Mouse (Mus musculus): ENCODE measurements around the gene Etfrf1. TPM values are rescaled to one million over a fixed set of nuclear protein-coding genes. Genes with fewer than 3 reads are reported as not detected.

Etfrf1 gene
- polyA plus RNA-seq, 1 experiment from 2014 or later, result 27.5 TPM

DNA sequence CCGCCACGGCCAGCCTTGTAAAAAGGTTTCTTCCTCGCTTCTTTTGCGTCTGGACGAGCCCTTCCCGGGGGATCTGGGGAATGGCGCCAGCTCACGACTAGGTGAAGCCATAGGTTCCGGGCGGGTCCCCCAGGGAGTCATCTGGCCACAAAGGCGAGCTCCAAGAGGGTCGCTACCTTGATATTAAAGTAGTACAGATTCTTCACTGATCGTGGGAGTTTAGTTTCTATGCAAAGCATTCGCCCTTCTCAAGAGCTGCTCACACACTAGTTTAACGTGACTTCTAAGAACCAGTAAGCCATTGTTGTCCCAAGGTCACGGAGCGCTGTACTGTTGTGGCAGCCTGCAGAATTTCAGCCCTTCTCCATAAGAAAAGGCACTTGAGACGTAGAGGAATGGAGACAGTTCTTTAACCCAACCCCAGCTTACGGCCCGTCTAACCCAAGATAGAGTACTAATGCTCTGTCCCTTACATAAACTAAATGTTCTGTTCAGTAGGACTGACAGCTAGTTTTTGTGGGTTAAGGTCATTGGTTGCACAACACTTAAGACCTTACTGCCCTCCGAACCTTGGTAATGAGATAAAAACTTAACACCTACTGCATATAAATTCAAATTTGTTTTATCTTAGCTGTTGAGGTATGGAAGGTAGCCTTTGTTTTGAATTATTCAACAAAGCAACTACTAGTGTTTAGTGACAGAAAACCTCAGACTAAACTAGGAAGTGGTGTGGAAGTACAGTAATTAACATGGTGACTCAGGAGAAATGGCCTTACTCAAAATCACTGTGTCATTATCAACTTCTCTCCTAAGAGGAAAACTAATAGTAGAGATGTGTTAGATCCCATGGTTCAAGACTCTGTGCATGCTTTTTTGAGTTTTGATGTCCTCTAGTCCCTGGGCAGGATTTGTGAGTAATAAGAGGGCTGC, 707 bp downstream of the Etfrf1 start:
- DNase-seq (ENCODE audit: low spot score), result no peak
- 4% methylated on average over 21 of the region's 21 CpGs for WGBS
- H3K9ac ChIP-seq (ENCODE audit: low read length), result peak overlapping the region; percentile 88

DNA sequence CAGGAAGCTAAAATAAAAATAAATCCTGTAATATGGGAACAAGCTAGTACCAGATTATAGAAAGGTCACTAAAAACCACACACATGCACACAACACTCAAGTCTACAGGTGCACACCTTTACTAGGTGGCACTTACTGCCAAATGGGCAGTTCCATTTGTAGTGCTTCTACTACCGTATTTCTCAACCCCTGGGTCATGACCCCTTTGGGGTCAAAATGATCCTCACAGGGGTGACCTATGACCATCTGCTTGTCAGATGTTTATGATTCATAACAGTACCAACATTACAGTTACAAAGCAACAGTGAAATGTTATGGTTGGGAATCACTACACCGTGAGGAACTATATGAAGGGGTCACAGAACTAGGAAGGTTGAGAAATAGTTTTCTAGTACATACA, 3.0 kb downstream of the Etfrf1 start:
- Histone ChIP-seq H3K27ac (replicated peaks; ENCODE audit: low read depth, low read length) (no peak overlapping the region), H3K27me3 (ENCODE audit: control insufficient read depth, insufficient read depth, low read length) (no peaks in the 10 kb centered on the region), H3K36me3 (ENCODE audit: control insufficient read depth, insufficient read depth, low read length) (no peaks in the 10 kb centered on the region; the same call in 1 of the 2 replicates), H3K9me3 (ENCODE audit: control insufficient read depth, low read length) (no peaks in the 10 kb centered on the region), H3K4me3 (ENCODE audit: low read depth, low read length) (no peak overlapping the region), H3K4me2 (ENCODE audit: low read depth, severe bottlenecking) (no peak overlapping the region), H3K9ac (ENCODE audit: low read length) (no peak overlapping the region), H3K4me1 (ENCODE audit: control insufficient read depth, insufficient read depth, low read length) (no peaks in the 10 kb centered on the region; the same call in 1 of the 2 replicates)
- 79% methylated on average over 2 of the region's 2 CpGs for WGBS
- DNase-seq (ENCODE audit: low spot score) (no peak), ATAC-seq (ENCODE audit: insufficient number of reproducible peaks, low FRiP score, low TSS enrichment, low read depth) (no peak)

More for the DNA sequence above, 707 bp downstream of the Etfrf1 start:
- no peaks in the 10 kb centered on the region for H3K27me3 ChIP-seq (ENCODE audit: control insufficient read depth, insufficient read depth, low read length)
- peak overlapping the region; percentile 63 for H3K4me2 ChIP-seq (ENCODE audit: low read depth, severe bottlenecking)
- peak; percentile 65 for ATAC-seq (ENCODE audit: insufficient number of reproducible peaks, low FRiP score, low TSS enrichment, low read depth)
- H3K27ac ChIP-seq (replicated peaks; ENCODE audit: low read depth, low read length), result peak overlapping the region; percentile 95
- no peaks in the 10 kb centered on the region for H3K36me3 ChIP-seq (ENCODE audit: control insufficient read depth, insufficient read depth, low read length)
- H3K4me1 ChIP-seq (ENCODE audit: control insufficient read depth, insufficient read depth, low read length), result no peaks in the 10 kb centered on the region; the same call in 1 of the 2 replicates
- no peaks in the 10 kb centered on the region for H3K9me3 ChIP-seq (ENCODE audit: control insufficient read depth, low read length)
- H3K4me3 ChIP-seq (ENCODE audit: low read depth, low read length), result peak overlapping the region; percentile 62

DNA sequence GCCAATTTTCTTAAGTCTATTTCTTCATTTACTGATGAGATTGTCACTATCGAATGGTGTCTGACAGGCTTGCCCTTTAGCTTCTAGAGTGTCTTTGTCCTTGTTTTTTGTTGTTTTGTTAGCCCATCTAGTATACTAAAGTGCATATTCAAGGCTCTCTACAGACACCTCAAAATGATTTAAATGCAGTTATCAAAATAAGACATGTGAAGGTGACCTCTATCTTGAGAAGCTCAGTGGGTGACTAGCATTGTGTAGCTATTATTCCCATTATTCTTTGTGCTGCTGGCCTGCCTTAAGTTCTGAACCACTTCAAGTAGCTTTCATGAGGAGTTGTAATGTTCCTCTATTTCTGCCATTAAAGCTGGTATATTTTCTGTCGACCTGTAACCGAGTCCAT, 4.9 kb downstream of the Etfrf1 start:
- Histone ChIP-seq H3K4me3 (ENCODE audit: low read depth, low read length) (no peak overlapping the region), H3K36me3 (ENCODE audit: control insufficient read depth, insufficient read depth, low read length) (no peaks in the 10 kb centered on the region; the same call in 1 of the 2 replicates), H3K27ac (replicated peaks; ENCODE audit: low read depth, low read length) (no peak overlapping the region), H3K9ac (ENCODE audit: low read length) (no peak overlapping the region), H3K4me1 (ENCODE audit: control insufficient read depth, insufficient read depth, low read length) (no peaks in the 10 kb centered on the region), H3K9me3 (ENCODE audit: control insufficient read depth, low read length) (no peaks in the 10 kb centered on the region), H3K27me3 (ENCODE audit: control insufficient read depth, insufficient read depth, low read length) (no peaks in the 10 kb centered on the region), H3K4me2 (ENCODE audit: low read depth, severe bottlenecking) (no peak overlapping the region)
- 93% methylated on average over 3 of the region's 3 CpGs for WGBS
- DNase-seq (ENCODE audit: low spot score) (no peak), ATAC-seq (ENCODE audit: insufficient number of reproducible peaks, low FRiP score, low TSS enrichment, low read depth) (no peak)

DNA sequence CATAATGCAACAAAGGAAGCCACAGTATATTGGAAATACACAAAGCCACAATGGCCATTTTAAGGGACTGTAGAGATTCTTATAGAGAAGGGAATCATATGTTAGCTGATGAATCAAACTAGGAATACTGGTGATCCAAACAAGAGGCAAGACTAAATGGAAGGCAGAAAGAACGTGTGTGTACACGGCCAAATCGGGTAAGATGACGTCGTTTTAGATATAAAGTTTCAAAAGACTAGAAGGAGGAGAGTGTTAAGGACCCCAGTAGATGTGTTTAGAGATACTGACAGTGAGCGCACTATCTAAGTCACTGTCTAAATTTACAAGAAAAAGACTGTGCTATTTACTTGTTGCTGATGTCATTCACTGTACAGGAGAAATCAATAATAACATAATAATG, 13.3 kb downstream of the Etfrf1 start:
- ATAC-seq (ENCODE audit: insufficient number of reproducible peaks, low FRiP score, low TSS enrichment, low read depth) (no peak), DNase-seq (ENCODE audit: low spot score) (no peak)
- Histone ChIP-seq H3K9ac (ENCODE audit: low read length) (no peak overlapping the region), H3K4me2 (ENCODE audit: low read depth, severe bottlenecking) (no peak overlapping the region), H3K9me3 (ENCODE audit: control insufficient read depth, low read length) (no peaks in the 10 kb centered on the region), H3K36me3 (ENCODE audit: control insufficient read depth, insufficient read depth, low read length) (no peaks in the 10 kb centered on the region), H3K27ac (replicated peaks; ENCODE audit: low read depth, low read length) (no peak overlapping the region), H3K4me3 (ENCODE audit: low read depth, low read length) (no peak overlapping the region), H3K4me1 (ENCODE audit: control insufficient read depth, insufficient read depth, low read length) (no peaks in the 10 kb centered on the region), H3K27me3 (ENCODE audit: control insufficient read depth, insufficient read depth, low read length) (no peaks in the 10 kb centered on the region)
- 93% methylated on average over 6 of the region's 6 CpGs for WGBS

DNA sequence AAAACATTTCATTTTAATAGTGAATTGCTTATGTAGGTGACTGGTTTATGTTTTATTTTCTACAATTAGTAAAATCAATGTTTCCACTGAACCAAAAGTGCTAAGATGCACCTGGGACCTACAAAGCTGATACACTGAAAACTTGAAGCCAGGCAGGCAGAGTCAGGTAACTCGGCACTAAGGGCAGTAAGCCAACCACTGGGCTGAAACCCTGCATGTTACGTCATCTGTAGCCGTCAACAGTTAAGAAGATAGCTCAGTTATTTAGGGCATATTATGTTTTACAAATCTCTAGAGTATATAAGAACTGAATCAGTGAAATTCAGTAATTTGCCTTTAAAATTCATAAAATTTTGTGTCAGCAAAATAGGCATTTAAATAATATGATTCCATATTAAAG, 15.4 kb downstream of the Etfrf1 start:
- no peaks in the 10 kb centered on the region for H3K4me1 ChIP-seq (ENCODE audit: control insufficient read depth, insufficient read depth, low read length)
- ATAC-seq (ENCODE audit: insufficient number of reproducible peaks, low FRiP score, low TSS enrichment, low read depth), result no peak
- no peak overlapping the region for H3K9ac ChIP-seq (ENCODE audit: low read length)
- WGBS, result 89% methylated on average over 3 of the region's 3 CpGs
- H3K4me2 ChIP-seq (ENCODE audit: low read depth, severe bottlenecking), result no peak overlapping the region
- H3K27ac ChIP-seq (replicated peaks; ENCODE audit: low read depth, low read length), result no peak overlapping the region
- H3K27me3 ChIP-seq (ENCODE audit: control insufficient read depth, insufficient read depth, low read length), result no peaks in the 10 kb centered on the region
- H3K4me3 ChIP-seq (ENCODE audit: low read depth, low read length), result no peak overlapping the region
- DNase-seq (ENCODE audit: low spot score), result no peak
- H3K9me3 ChIP-seq (ENCODE audit: control insufficient read depth, low read length), result no peaks in the 10 kb centered on the region
- no peaks in the 10 kb centered on the region for H3K36me3 ChIP-seq (ENCODE audit: control insufficient read depth, insufficient read depth, low read length)

DNA sequence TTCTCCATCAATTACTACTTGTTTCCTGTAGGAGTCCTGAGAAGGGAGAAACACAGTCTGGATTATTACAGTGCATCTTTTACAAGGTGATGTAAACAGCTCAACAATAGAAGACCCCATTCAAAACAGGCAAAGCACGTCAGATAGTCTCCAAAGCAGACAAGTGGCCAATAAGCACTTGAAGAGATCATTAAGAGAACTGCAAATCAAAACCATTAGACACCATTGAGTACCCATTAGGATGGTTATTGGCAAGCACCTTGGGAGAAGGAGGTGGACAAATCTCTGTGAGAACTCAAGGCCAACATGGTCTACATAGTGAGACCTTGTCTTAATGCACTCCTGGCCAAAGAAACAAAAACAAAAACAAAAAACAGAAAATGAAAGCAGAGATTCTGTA, 23.5 kb downstream of the Etfrf1 start:
- Histone ChIP-seq H3K4me1 (ENCODE audit: control insufficient read depth, insufficient read depth, low read length) (no peaks in the 10 kb centered on the region), H3K4me2 (ENCODE audit: low read depth, severe bottlenecking) (no peak overlapping the region), H3K36me3 (ENCODE audit: control insufficient read depth, insufficient read depth, low read length) (no peaks in the 10 kb centered on the region; the same call in 1 of the 2 replicates), H3K27ac (replicated peaks; ENCODE audit: low read depth, low read length) (no peak overlapping the region), H3K9me3 (ENCODE audit: control insufficient read depth, low read length) (no peaks in the 10 kb centered on the region), H3K9ac (ENCODE audit: low read length) (no peak overlapping the region), H3K4me3 (ENCODE audit: low read depth, low read length) (no peak overlapping the region), H3K27me3 (ENCODE audit: control insufficient read depth, insufficient read depth, low read length) (no peaks in the 10 kb centered on the region)
- WGBS, result 84% methylated on average over 1 of the region's 1 CpGs
- ATAC-seq (ENCODE audit: insufficient number of reproducible peaks, low FRiP score, low TSS enrichment, low read depth) (no peak), DNase-seq (ENCODE audit: low spot score) (no peak)

DNA sequence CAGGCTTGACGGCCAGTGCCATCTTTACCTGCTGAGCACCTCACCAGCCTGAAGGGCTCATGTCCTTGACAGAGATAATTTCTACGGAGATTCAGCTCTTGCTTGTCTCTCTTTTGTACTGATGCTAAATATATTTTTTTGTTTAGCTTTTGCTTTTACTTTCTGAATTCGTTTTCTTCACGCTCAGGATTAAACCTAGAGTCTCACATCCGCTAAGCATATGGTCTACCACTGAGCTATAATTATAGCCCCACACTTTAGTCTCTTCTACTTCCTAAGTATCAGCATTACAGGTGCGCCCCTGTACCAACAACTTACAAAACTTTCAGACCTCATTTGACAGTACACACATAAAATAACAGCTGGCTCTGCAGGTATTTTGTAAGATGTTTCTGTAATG, 24.4 kb downstream of the Etfrf1 start:
- H3K27ac ChIP-seq (replicated peaks; ENCODE audit: low read depth, low read length), result no peak overlapping the region
- WGBS, result 90% methylated on average over 6 of the region's 6 CpGs
- ATAC-seq (ENCODE audit: insufficient number of reproducible peaks, low FRiP score, low TSS enrichment, low read depth), result no peak

DNA sequence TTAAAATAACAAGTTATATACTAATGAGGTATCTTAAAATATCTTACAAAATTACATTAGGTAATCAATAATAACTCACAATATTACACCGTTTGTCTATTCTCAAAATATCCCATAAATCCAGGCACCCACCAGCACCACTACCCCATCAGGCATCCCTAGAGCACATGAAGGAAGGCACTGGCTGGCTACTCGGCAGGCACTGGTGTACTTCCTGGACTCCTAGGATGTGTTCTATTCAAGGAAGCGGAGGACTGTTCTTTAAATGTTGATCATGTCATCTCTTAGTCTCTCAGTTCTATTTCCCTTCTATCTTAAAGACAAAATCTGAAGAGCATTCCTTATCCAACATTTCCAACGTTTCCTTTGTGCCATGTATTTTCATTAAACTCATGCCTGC, 26.2 kb downstream of the Etfrf1 start:
- no peak overlapping the region for H3K9ac ChIP-seq (ENCODE audit: low read length)
- peaks cover 2% of the 10 kb centered on the region for H3K36me3 ChIP-seq (ENCODE audit: control insufficient read depth, insufficient read depth, low read length)
- ATAC-seq (ENCODE audit: insufficient number of reproducible peaks, low FRiP score, low TSS enrichment, low read depth) (no peak), DNase-seq (ENCODE audit: low spot score) (no peak)
- 85% methylated on average over 4 of the region's 4 CpGs for WGBS
- H3K9me3 ChIP-seq (ENCODE audit: control insufficient read depth, low read length), result no peaks in the 10 kb centered on the region
- H3K4me1 ChIP-seq (ENCODE audit: control insufficient read depth, insufficient read depth, low read length), result no peaks in the 10 kb centered on the region
- H3K27me3 ChIP-seq (ENCODE audit: control insufficient read depth, insufficient read depth, low read length), result no peaks in the 10 kb centered on the region
- no peak overlapping the region for H3K27ac ChIP-seq (replicated peaks; ENCODE audit: low read depth, low read length)
- no peak overlapping the region for H3K4me3 ChIP-seq (ENCODE audit: low read depth, low read length)
- no peak overlapping the region for H3K4me2 ChIP-seq (ENCODE audit: low read depth, severe bottlenecking)

More for the DNA sequence above, 24.4 kb downstream of the Etfrf1 start:
- no peak for DNase-seq (ENCODE audit: low spot score)
- Histone ChIP-seq H3K4me1 (ENCODE audit: control insufficient read depth, insufficient read depth, low read length) (no peaks in the 10 kb centered on the region), H3K9ac (ENCODE audit: low read length) (no peak overlapping the region), H3K9me3 (ENCODE audit: control insufficient read depth, low read length) (no peaks in the 10 kb centered on the region), H3K27me3 (ENCODE audit: control insufficient read depth, insufficient read depth, low read length) (no peaks in the 10 kb centered on the region), H3K4me3 (ENCODE audit: low read depth, low read length) (no peak overlapping the region), H3K4me2 (ENCODE audit: low read depth, severe bottlenecking) (no peak overlapping the region), H3K36me3 (ENCODE audit: control insufficient read depth, insufficient read depth, low read length) (no peaks in the 10 kb centered on the region; the same call in 1 of the 2 replicates)
